Mouse (Mus musculus) heart, postnatal 0 days (tissue): ENCODE data around the gene Ptprh.

Experiments
- CTCF ChIP-seq: IDR thresholded peaks from 2 replicates; pipeline ENCODE4 v1.5.1; 2016; ENCODE audit warnings: antibody characterized with exemption, control low read depth, low read depth
- EP300 ChIP-seq: IDR thresholded peaks from 2 replicates; pipeline ENCODE4 v1.6.1; 2016; ENCODE audit warnings: antibody characterized with exemption, low read depth

GRCm38 (mm10) chr7:4508739-4509116 is 95.1 kb downstream of the Ptprh start:
- TF ChIP-seq CTCF (no peak), EP300 (no peak)
